Mouse (Mus musculus): ENCODE results near the gene Olfr1277. TPM values are rescaled to one million over a fixed set of nuclear protein-coding genes. Genes with fewer than 3 reads are reported as not detected.

The Olfr1277 gene
- not detected in 2 replicates for polyA plus RNA-seq (2015; fragmentation: Nextera tagmentation; extraction: Ambion mirVana)

- no peak for DNase-seq (ENCODE audit: low spot score)
These were observed at the start of gene Olfr1277 for GRCm38 (mm10) chr2:111274006-111274405. TSS of gene Olfr1277 (minus strand) at chr2:111274106.

DNA sequence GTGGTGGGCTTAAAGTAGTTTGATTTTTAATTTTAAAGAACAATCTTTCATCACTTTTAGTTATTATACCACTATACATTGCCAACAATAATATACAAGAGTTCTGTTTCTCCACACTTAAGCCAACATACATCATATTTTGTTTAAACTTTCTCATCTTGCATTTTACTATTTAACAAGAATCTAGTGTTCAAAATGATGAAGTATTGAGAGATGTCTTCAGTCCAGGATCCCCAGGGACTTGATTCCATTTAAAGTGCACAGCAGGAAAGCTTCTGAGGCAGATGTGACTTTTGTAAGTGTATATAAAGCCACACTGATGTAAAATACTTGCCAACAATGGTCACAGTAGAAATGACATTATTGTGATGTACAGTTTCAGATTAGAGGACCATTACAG lies 39.8 kb upstream of the Olfr1277 start, which contains the start of gene Olfr1280:
Gene Olfr1280, plus strand, starts transcription at position 301 of the 400 bp plus-strand sequence.
- DNase-seq (ENCODE audit: low spot score), result no peak

DNA sequence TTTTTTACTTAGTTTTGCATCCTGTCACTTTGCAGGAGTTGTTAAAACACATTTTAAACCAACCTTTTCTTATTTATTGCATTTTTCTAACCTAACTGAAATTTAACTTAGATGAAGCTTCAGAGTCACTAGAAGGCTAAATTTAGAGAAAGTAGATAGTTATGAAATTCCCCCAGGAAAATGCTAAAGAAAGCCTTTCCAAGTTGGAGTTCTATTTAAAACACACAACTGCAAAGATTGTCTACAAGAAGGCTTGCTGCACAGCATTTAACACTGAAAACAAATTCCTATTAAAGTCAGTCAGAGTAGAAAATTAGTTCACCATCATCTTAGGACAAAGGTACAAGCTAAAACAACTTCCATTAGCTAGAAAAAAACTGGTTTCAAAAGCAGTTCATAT lies 26.5 kb upstream of the Olfr1277 start, which contains the start of gene Olfr1279:
Gene Olfr1279, plus strand, starts transcription at position 262 of the 400 bp plus-strand sequence.
- DNase-seq (ENCODE audit: low spot score), result no peak

GRCm38 (mm10) chr2:111298541-111298940 lies 24.6 kb upstream of the Olfr1277 start:
- no peak for DNase-seq (ENCODE audit: low spot score)

DNA sequence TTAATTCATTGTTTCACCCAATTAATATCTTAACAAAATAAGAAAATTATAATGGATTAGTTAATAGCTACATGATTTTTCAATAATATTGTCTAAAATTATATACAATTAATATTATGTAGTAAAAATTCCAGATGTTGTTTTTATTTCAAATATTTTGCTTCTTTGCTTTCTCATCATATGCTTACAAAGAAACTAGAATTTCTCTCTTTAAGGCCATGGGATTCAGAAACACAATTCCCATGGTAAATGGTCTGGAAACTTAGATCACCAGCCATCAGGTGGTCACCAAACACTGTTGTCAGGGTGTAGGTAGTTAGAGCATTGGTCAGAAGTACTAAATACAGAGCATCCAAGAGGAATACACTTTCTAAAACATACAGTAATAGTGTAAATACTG lies 15.9 kb upstream of the Olfr1277 start, which contains the start of gene Olfr1278:
Gene Olfr1278, plus strand, starts transcription at position 301 of the 400 bp plus-strand sequence.
- DNase-seq (ENCODE audit: low spot score), result no peak

GRCm38 (mm10) chr2:111254216-111254615 lies 19.7 kb downstream of the Olfr1277 start, which contains the start of gene Olfr1276:
TSS of gene Olfr1276 (plus strand) at chr2:111254516.
- no peak for DNase-seq (ENCODE audit: low spot score)

DNA sequence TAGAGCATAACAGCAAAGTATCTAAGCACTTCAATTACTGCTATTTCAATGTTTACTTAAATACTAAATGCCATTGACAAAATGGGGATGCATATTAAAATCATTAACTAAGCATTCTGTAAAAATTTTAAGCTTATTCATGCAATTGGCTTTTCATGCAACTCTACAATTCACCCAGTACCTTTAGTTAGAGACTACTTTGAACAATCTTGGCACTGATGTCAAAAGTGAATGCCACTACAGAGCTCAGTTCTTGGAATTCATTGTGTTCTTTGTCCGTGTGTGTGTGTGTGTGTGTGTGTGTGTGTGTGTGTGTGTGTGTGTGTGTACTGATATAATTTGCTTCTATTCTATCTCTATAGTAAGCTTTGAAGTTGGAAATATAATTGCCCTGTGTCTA lies 38.7 kb downstream of the Olfr1277 start, which contains the start of gene Olfr1275:
Gene Olfr1275, minus strand, starts transcription at position 101 of the 400 bp plus-strand sequence.
- no peak for DNase-seq (ENCODE audit: low spot score)

DNA sequence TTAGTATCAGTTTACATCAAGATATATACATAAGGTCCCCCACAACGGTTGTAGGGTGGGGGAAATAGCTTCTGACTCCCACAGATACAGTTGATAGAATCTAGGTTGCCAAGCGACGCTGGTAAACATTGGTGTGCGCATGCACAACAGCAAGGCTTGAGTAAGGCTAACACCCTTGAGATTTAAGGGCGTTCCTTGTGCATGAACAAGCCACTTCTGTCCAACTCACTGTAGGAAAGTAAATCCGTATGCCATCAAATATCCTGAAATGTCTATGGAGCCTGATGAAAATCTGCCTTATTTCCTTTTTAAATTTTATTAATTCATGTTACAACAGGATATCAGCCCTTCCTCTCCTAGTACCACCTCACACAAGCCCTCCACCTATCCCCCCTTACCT lies 44.4 kb downstream of the Olfr1277 start, which contains the start of gene 4930430A15Rik:
Gene 4930430A15Rik, minus strand, starts transcription at position 101 of the 400 bp plus-strand sequence.
- no peak for DNase-seq (ENCODE audit: low spot score)

Other genes with a start within 250 kb of the Olfr1277 start
- gene Gm13941, start 168.1 kb downstream of the Olfr1277 start, polyA plus RNA-seq (2015; fragmentation: Nextera tagmentation; extraction: Ambion mirVana), result not detected in 2 replicates
- not detected in 2 replicates for gene Gm15130, start 121.2 kb downstream of the Olfr1277 start, polyA plus RNA-seq (2015; fragmentation: Nextera tagmentation; extraction: Ambion mirVana)
- not detected in 2 replicates for gene 4930430A15Rik, start 44.5 kb downstream of the Olfr1277 start, polyA plus RNA-seq (2015; fragmentation: Nextera tagmentation; extraction: Ambion mirVana)
- gene Olfr1275, start 38.8 kb downstream of the Olfr1277 start, polyA plus RNA-seq (2015; fragmentation: Nextera tagmentation; extraction: Ambion mirVana), result not detected in 2 replicates
- not detected in 2 replicates for gene Olfr1276, start 19.6 kb downstream of the Olfr1277 start, polyA plus RNA-seq (2015; fragmentation: Nextera tagmentation; extraction: Ambion mirVana)
- not detected in 2 replicates for gene Olfr1278, start 16.0 kb upstream of the Olfr1277 start, polyA plus RNA-seq (2015; fragmentation: Nextera tagmentation; extraction: Ambion mirVana)
- gene Olfr1279, start 26.5 kb upstream of the Olfr1277 start, polyA plus RNA-seq (2015; fragmentation: Nextera tagmentation; extraction: Ambion mirVana), result not detected in 2 replicates
- not detected in 2 replicates for gene Olfr1280, start 39.9 kb upstream of the Olfr1277 start, polyA plus RNA-seq (2015; fragmentation: Nextera tagmentation; extraction: Ambion mirVana)
- gene Olfr1281, start 52.4 kb upstream of the Olfr1277 start, polyA plus RNA-seq (2015; fragmentation: Nextera tagmentation; extraction: Ambion mirVana), result not detected in 2 replicates
- not detected in 2 replicates for gene Olfr1282, start 62.0 kb upstream of the Olfr1277 start, polyA plus RNA-seq (2015; fragmentation: Nextera tagmentation; extraction: Ambion mirVana)
- not detected in 2 replicates for gene Olfr1283, start 92.7 kb upstream of the Olfr1277 start, polyA plus RNA-seq (2015; fragmentation: Nextera tagmentation; extraction: Ambion mirVana)
- not detected in 2 replicates for gene Olfr1284, start 101.4 kb upstream of the Olfr1277 start, polyA plus RNA-seq (2015; fragmentation: Nextera tagmentation; extraction: Ambion mirVana)
- gene Olfr1286, start 149.0 kb upstream of the Olfr1277 start, polyA plus RNA-seq (2015; fragmentation: Nextera tagmentation; extraction: Ambion mirVana), result not detected in 2 replicates
- gene Olfr1287, start 175.0 kb upstream of the Olfr1277 start, polyA plus RNA-seq (2015; fragmentation: Nextera tagmentation; extraction: Ambion mirVana), result not detected in 2 replicates
- not detected in 2 replicates for gene Olfr1288, start 200.0 kb upstream of the Olfr1277 start, polyA plus RNA-seq (2015; fragmentation: Nextera tagmentation; extraction: Ambion mirVana)
- gene Olfr1289, start 206.7 kb upstream of the Olfr1277 start, polyA plus RNA-seq (2015; fragmentation: Nextera tagmentation; extraction: Ambion mirVana), result not detected in 2 replicates
- not detected in 2 replicates for gene Olfr1290, start 219.7 kb upstream of the Olfr1277 start, polyA plus RNA-seq (2015; fragmentation: Nextera tagmentation; extraction: Ambion mirVana)
- not detected in 2 replicates for gene Olfr1291-ps1, start 223.1 kb upstream of the Olfr1277 start, polyA plus RNA-seq (2015; fragmentation: Nextera tagmentation; extraction: Ambion mirVana)

Data from thymus, postnatal 0 days (tissue).